Mouse (Mus musculus): ENCODE measurements at regions not wholly inside any gene's neighbourhood (a gene's known extent, or its start where the extent isn't known, plus 50 kb on each side); places are given as distances from the start of the nearest gene placed in this dataset.
A peak's percentile ranks its signal among the peaks of the same experiment; 100 is the strongest.
"Not testable (repeated sequence)": the region's sequence is repeated elsewhere in the genome, so short reads cannot be mapped to it uniquely, and the experiment has no call there.

GRCm38 (mm10) chr12:74825664-74826063 is 351.5 kb downstream of the Kcnh5 start:
- no peaks in the 10 kb centered on the region for H3K4me1 ChIP-seq (replicated peaks)
- H3K4me3 ChIP-seq, result no peak overlapping the region
- no peak overlapping the region for H3K27ac ChIP-seq
- H3K36me3 ChIP-seq, result no peaks in the 10 kb centered on the region
- H3K9me3 ChIP-seq, result no peaks in the 10 kb centered on the region
- no peaks in the 10 kb centered on the region for H3K27me3 ChIP-seq (ENCODE audit: insufficient read depth, poor library complexity, severe bottlenecking)
- DNase-seq (ENCODE audit: low spot score), result no peak
- 60% methylated on average over 3 of the region's 3 CpGs for WGBS

GRCm38 (mm10) chr12:74824735-74825494 is 352.2 kb downstream of the Kcnh5 start:
- 75% methylated on average over 3 of the region's 3 CpGs for WGBS
- H3K9me3 ChIP-seq, result no peaks in the 10 kb centered on the region
- no peaks in the 10 kb centered on the region for H3K4me1 ChIP-seq (replicated peaks)
- no peaks in the 10 kb centered on the region for H3K27me3 ChIP-seq (ENCODE audit: insufficient read depth, poor library complexity, severe bottlenecking)
- no peak overlapping the region for H3K27ac ChIP-seq
- no peaks in the 10 kb centered on the region for H3K36me3 ChIP-seq
- H3K4me3 ChIP-seq, result no peak overlapping the region
- DNase-seq (ENCODE audit: low spot score), result no peak

- WGBS, result 88% methylated on average over 3 of the region's 3 CpGs
- not testable (repeated sequence) for H3K27me3 ChIP-seq (ENCODE audit: insufficient read depth, poor library complexity, severe bottlenecking); H3K4me3 ChIP-seq; DNase-seq (ENCODE audit: low spot score); H3K4me1 ChIP-seq (replicated peaks); H3K27ac ChIP-seq; H3K36me3 ChIP-seq; H3K9me3 ChIP-seq
Observed at GRCm38 (mm10) chr12:74816181-74816580, 361.0 kb downstream of the Kcnh5 start.

GRCm38 (mm10) chr12:74808571-74808970 is 368.6 kb downstream of the Kcnh5 start:
- H3K27me3 ChIP-seq (ENCODE audit: insufficient read depth, poor library complexity, severe bottlenecking); DNase-seq (ENCODE audit: low spot score); H3K27ac ChIP-seq; H3K36me3 ChIP-seq; H3K4me1 ChIP-seq (replicated peaks); H3K4me3 ChIP-seq: not testable (repeated sequence)
- peaks cover 13% of the 10 kb centered on the region for H3K9me3 ChIP-seq
- 82% methylated on average over 2 of the region's 2 CpGs for WGBS

GRCm38 (mm10) chr12:74807926-74808325 is 369.2 kb downstream of the Kcnh5 start:
- H3K4me3 ChIP-seq; H3K27me3 ChIP-seq (ENCODE audit: insufficient read depth, poor library complexity, severe bottlenecking); H3K36me3 ChIP-seq; DNase-seq (ENCODE audit: low spot score); H3K4me1 ChIP-seq (replicated peaks); H3K27ac ChIP-seq: not testable (repeated sequence)
- peaks cover 13% of the 10 kb centered on the region for H3K9me3 ChIP-seq
- WGBS, result 93% methylated on average over 15 of the region's 15 CpGs

GRCm38 (mm10) chr12:74803740-74804512 is 373.2 kb downstream of the Kcnh5 start:
- Histone ChIP-seq H3K4me3 (no peak overlapping the region), H3K27me3 (ENCODE audit: insufficient read depth, poor library complexity, severe bottlenecking) (no peaks in the 10 kb centered on the region), H3K4me1 (replicated peaks) (no peaks in the 10 kb centered on the region), H3K27ac (no peak overlapping the region), H3K9me3 (peaks cover 5% of the 10 kb centered on the region), H3K36me3 (no peaks in the 10 kb centered on the region)
- peak; percentile 77 for DNase-seq (ENCODE audit: low spot score)
- 56% methylated on average over 13 of the region's 13 CpGs for WGBS

GRCm38 (mm10) chr12:74792036-74792435 is 385.1 kb downstream of the Kcnh5 start:
- H3K9me3 ChIP-seq, result no peaks in the 10 kb centered on the region
- DNase-seq (ENCODE audit: low spot score), result no peak
- no peak overlapping the region for H3K27ac ChIP-seq
- no peak overlapping the region for H3K4me3 ChIP-seq
- H3K27me3 ChIP-seq (ENCODE audit: insufficient read depth, poor library complexity, severe bottlenecking), result no peaks in the 10 kb centered on the region
- H3K4me1 ChIP-seq (replicated peaks), result no peaks in the 10 kb centered on the region
- no peaks in the 10 kb centered on the region for H3K36me3 ChIP-seq
- 85% methylated on average over 3 of the region's 3 CpGs for WGBS

- 83% methylated on average over 1 of the region's 1 CpGs for WGBS
- no peak overlapping the region for H3K27ac ChIP-seq
- no peak overlapping the region for H3K4me3 ChIP-seq
Observed at GRCm38 (mm10) chr12:74762284-74762683, 414.8 kb downstream of the Kcnh5 start.

GRCm38 (mm10) chr12:74745051-74745450 is 428.9 kb upstream of the Gm11042 start:
- no peaks in the 10 kb centered on the region for H3K36me3 ChIP-seq
- H3K4me1 ChIP-seq (replicated peaks), result no peaks in the 10 kb centered on the region
- H3K27ac ChIP-seq, result no peak overlapping the region
- no peak overlapping the region for H3K4me3 ChIP-seq
- 90% methylated on average over 1 of the region's 1 CpGs for WGBS
- H3K27me3 ChIP-seq (ENCODE audit: insufficient read depth, poor library complexity, severe bottlenecking), result no peaks in the 10 kb centered on the region
- no peaks in the 10 kb centered on the region for H3K9me3 ChIP-seq
- DNase-seq (ENCODE audit: low spot score), result no peak

More at GRCm38 (mm10) chr12:74762284-74762683, 414.8 kb downstream of the Kcnh5 start:
- DNase-seq (ENCODE audit: low spot score), result no peak
- Histone ChIP-seq H3K36me3 (no peaks in the 10 kb centered on the region), H3K27me3 (ENCODE audit: insufficient read depth, poor library complexity, severe bottlenecking) (no peaks in the 10 kb centered on the region), H3K4me1 (replicated peaks) (no peaks in the 10 kb centered on the region), H3K9me3 (no peaks in the 10 kb centered on the region)

GRCm38 (mm10) chr12:74728866-74729265 is 412.7 kb upstream of the Gm11042 start:
- 96% methylated on average over 2 of the region's 2 CpGs for WGBS
- Histone ChIP-seq H3K27me3 (ENCODE audit: insufficient read depth, poor library complexity, severe bottlenecking) (no peaks in the 10 kb centered on the region), H3K9me3 (no peaks in the 10 kb centered on the region)

GRCm38 (mm10) chr12:74679149-74679548 is 363.0 kb upstream of the Gm11042 start:
- no peaks in the 10 kb centered on the region for H3K4me1 ChIP-seq (replicated peaks)
- no peak overlapping the region for H3K4me3 ChIP-seq
- WGBS, result 91% methylated on average over 3 of the region's 3 CpGs
- no peak for DNase-seq (ENCODE audit: low spot score)
- H3K27ac ChIP-seq, result no peak overlapping the region
- H3K9me3 ChIP-seq, result no peaks in the 10 kb centered on the region
- H3K36me3 ChIP-seq, result no peaks in the 10 kb centered on the region
- no peaks in the 10 kb centered on the region for H3K27me3 ChIP-seq (ENCODE audit: insufficient read depth, poor library complexity, severe bottlenecking)

More at GRCm38 (mm10) chr12:74728866-74729265, 412.7 kb upstream of the Gm11042 start:
- H3K4me3 ChIP-seq, result no peak overlapping the region
- H3K36me3 ChIP-seq, result no peaks in the 10 kb centered on the region
- H3K4me1 ChIP-seq (replicated peaks), result no peaks in the 10 kb centered on the region
- H3K27ac ChIP-seq, result no peak overlapping the region
- DNase-seq (ENCODE audit: low spot score), result no peak

- WGBS, result 88% methylated on average over 2 of the region's 2 CpGs
- Histone ChIP-seq H3K9me3 (no peaks in the 10 kb centered on the region), H3K27me3 (ENCODE audit: insufficient read depth, poor library complexity, severe bottlenecking) (no peaks in the 10 kb centered on the region)
Observed at GRCm38 (mm10) chr12:74677835-74678234, 361.6 kb upstream of the Gm11042 start.

GRCm38 (mm10) chr12:74658406-74658805 is 342.2 kb upstream of the Gm11042 start:
- DNase-seq (ENCODE audit: low spot score), result no peak
- no peaks in the 10 kb centered on the region for H3K36me3 ChIP-seq
- H3K4me1 ChIP-seq (replicated peaks), result no peaks in the 10 kb centered on the region
- H3K27ac ChIP-seq, result no peak overlapping the region
- no peaks in the 10 kb centered on the region for H3K9me3 ChIP-seq
- H3K27me3 ChIP-seq (ENCODE audit: insufficient read depth, poor library complexity, severe bottlenecking), result no peaks in the 10 kb centered on the region
- H3K4me3 ChIP-seq, result no peak overlapping the region

More at GRCm38 (mm10) chr12:74677835-74678234, 361.6 kb upstream of the Gm11042 start:
- Histone ChIP-seq H3K27ac (no peak overlapping the region), H3K4me1 (replicated peaks) (no peaks in the 10 kb centered on the region), H3K4me3 (no peak overlapping the region), H3K36me3 (no peaks in the 10 kb centered on the region)
- DNase-seq (ENCODE audit: low spot score), result no peak
